Mouse (Mus musculus): ENCODE data around the gene Plk1. TPM values are rescaled to one million over a fixed set of nuclear protein-coding genes. Genes with fewer than 3 reads are reported as not detected.

The Plk1 gene
- polyA plus RNA-seq, 1 experiment from 2014 or later, result 155 TPM

DNA sequence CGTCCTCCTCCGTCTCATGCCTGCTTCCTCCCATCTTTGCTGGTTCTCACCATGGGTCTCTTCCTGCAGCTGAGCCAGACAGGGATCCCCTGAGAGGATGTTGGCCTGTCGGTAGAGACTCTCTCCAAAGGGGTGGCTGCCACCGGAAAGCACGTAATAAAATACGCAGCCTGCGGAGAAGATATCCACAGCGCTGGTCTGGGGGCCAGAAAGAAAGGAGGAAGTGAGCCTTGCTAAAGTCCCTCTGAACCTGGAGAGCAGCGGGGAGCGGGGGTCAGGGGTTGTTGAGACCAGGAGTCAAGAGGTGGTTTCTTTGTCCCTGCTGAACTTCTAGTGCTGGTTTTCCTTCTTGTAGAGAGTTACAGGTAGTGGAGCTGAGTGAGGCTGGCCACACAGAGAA lies 12.4 kb downstream of the Plk1 start:
- Histone ChIP-seq H3K4me1 (ENCODE audit: control insufficient read depth, insufficient read depth, low read length) (no peaks in the 10 kb centered on the region), H3K27me3 (ENCODE audit: control insufficient read depth, insufficient read depth, low read length) (no peaks in the 10 kb centered on the region), H3K9me3 (ENCODE audit: control insufficient read depth, low read length) (no peaks in the 10 kb centered on the region), H3K27ac (replicated peaks; ENCODE audit: low read depth, low read length) (no peak overlapping the region), H3K4me3 (ENCODE audit: low read depth, low read length) (no peak overlapping the region), H3K4me2 (ENCODE audit: low read depth, severe bottlenecking) (no peak overlapping the region), H3K36me3 (ENCODE audit: control insufficient read depth, insufficient read depth, low read length) (peaks cover 35% of the 10 kb centered on the region), H3K9ac (ENCODE audit: low read length) (no peak overlapping the region)
- WGBS, result 73% methylated on average over 10 of the region's 10 CpGs
- no peak for ATAC-seq (ENCODE audit: insufficient number of reproducible peaks, low FRiP score, low TSS enrichment, low read depth)
- DNase-seq (ENCODE audit: low spot score), result no peak

DNA sequence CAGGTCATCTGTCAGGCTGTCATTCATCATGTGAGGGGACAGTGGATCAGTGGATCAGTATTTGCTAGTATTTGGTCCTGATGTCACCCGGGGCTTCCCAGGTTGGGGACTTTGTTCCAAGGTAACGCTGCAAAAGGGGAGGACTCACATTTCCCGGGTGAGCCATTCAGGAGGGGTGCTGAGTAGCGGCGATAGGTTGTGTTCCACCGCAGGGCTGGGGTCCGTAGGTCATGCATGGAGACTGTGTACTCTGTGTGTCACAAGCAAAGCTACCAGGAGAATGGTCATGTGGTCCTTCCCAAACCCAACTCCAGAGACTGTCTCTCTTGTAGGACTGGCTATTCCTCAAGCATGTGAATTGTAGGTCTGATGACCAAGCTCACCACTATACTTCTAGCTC lies 21.5 kb downstream of the Plk1 start:
- DNase-seq (ENCODE audit: low spot score) (no peak), ATAC-seq (ENCODE audit: insufficient number of reproducible peaks, low FRiP score, low TSS enrichment, low read depth) (no peak)
- H3K36me3 ChIP-seq (ENCODE audit: control insufficient read depth, insufficient read depth, low read length), result no peaks in the 10 kb centered on the region
- H3K27me3 ChIP-seq (ENCODE audit: control insufficient read depth, insufficient read depth, low read length), result no peaks in the 10 kb centered on the region
- no peak overlapping the region for H3K4me3 ChIP-seq (ENCODE audit: low read depth, low read length)
- 90% methylated on average over 7 of the region's 7 CpGs for WGBS
- H3K9ac ChIP-seq (ENCODE audit: low read length), result no peak overlapping the region
- no peak overlapping the region for H3K27ac ChIP-seq (replicated peaks; ENCODE audit: low read depth, low read length)
- H3K4me2 ChIP-seq (ENCODE audit: low read depth, severe bottlenecking), result no peak overlapping the region
- no peaks in the 10 kb centered on the region for H3K4me1 ChIP-seq (ENCODE audit: control insufficient read depth, insufficient read depth, low read length)
- no peaks in the 10 kb centered on the region for H3K9me3 ChIP-seq (ENCODE audit: control insufficient read depth, low read length)

DNA sequence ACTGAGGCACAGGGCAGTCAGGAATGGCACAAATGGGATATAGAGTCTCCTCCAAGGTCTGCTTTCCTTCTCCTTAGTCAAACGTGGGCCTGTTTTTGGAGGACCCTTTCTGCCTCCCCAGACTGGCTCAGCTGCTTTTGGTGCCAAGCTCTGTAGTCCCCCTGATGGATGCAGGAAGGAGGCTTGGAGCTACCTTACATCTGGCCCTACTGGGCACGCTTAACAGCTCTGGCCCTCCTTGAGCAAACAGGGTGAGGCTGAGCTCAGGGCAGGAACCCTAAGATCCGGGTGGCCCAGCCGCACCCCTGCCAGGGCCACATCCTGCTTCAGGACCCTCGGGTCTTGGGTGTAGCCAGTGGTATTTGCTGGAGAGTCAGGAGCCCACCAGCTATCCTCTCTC lies 25.3 kb downstream of the Plk1 start:
- Histone ChIP-seq H3K27me3 (ENCODE audit: control insufficient read depth, insufficient read depth, low read length) (no peaks in the 10 kb centered on the region), H3K4me1 (ENCODE audit: control insufficient read depth, insufficient read depth, low read length) (no peaks in the 10 kb centered on the region), H3K9me3 (ENCODE audit: control insufficient read depth, low read length) (no peaks in the 10 kb centered on the region), H3K36me3 (ENCODE audit: control insufficient read depth, insufficient read depth, low read length) (no peaks in the 10 kb centered on the region), H3K9ac (ENCODE audit: low read length) (no peak overlapping the region), H3K4me3 (ENCODE audit: low read depth, low read length) (no peak overlapping the region), H3K4me2 (ENCODE audit: low read depth, severe bottlenecking) (no peak overlapping the region), H3K27ac (replicated peaks; ENCODE audit: low read depth, low read length) (no peak overlapping the region)
- DNase-seq (ENCODE audit: low spot score) (no peak), ATAC-seq (ENCODE audit: insufficient number of reproducible peaks, low FRiP score, low TSS enrichment, low read depth) (no peak)
- 70% methylated on average over 5 of the region's 5 CpGs for WGBS

GRCm38 (mm10) chr7:122186043-122186442 lies 26.8 kb downstream of the Plk1 start, which contains the start of gene Ern2:
TSS of gene Ern2 (minus strand) at chr7:122186207.
- H3K36me3 ChIP-seq (ENCODE audit: control insufficient read depth, insufficient read depth, low read length), result no peaks in the 10 kb centered on the region
- no peak within 1 kb of the TSS for H3K4me3 ChIP-seq (ENCODE audit: low read depth, low read length)
- no peaks in the 10 kb centered on the region for H3K4me1 ChIP-seq (ENCODE audit: control insufficient read depth, insufficient read depth, low read length)
- ATAC-seq (ENCODE audit: insufficient number of reproducible peaks, low FRiP score, low TSS enrichment, low read depth), result no peak; the same call in 1 of the 2 replicates
- no peak within 1 kb of the TSS; the same call in 1 of the 2 replicates for H3K4me2 ChIP-seq (ENCODE audit: low read depth, severe bottlenecking)
- 17% methylated on average over 16 of the region's 17 CpGs for WGBS
- H3K27me3 ChIP-seq (ENCODE audit: control insufficient read depth, insufficient read depth, low read length), result no peaks in the 10 kb centered on the region
- DNase-seq (ENCODE audit: low spot score), result no peak
- no peak within 1 kb of the TSS for H3K27ac ChIP-seq (replicated peaks; ENCODE audit: low read depth, low read length)
- no peaks in the 10 kb centered on the region for H3K9me3 ChIP-seq (ENCODE audit: control insufficient read depth, low read length)
- no peak within 1 kb of the TSS for H3K9ac ChIP-seq (ENCODE audit: low read length)

DNA sequence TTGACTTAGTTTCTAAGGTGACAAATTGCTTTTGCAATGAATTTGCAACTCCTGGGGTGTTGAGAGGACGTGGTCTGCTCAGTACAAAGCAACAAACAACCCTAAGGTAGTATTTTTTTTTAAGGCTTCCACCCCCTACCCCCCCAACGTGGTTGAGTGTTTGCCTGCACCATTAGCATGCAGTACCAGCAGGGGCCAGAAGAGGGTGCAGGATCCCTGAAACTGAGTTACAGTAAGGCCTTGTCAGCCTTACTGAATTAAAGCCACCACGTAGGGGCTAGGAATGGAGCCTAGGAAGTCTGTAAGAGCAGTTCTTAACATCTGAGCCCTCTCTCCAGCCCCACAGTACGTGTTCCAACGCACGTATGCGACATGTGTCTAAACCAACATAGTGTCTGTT lies 30.2 kb downstream of the Plk1 start:
- H3K36me3 ChIP-seq (ENCODE audit: control insufficient read depth, insufficient read depth, low read length), result no peaks in the 10 kb centered on the region
- H3K27ac ChIP-seq (replicated peaks; ENCODE audit: low read depth, low read length), result no peak overlapping the region
- 28% methylated on average over 7 of the region's 7 CpGs for WGBS
- no peaks in the 10 kb centered on the region for H3K4me1 ChIP-seq (ENCODE audit: control insufficient read depth, insufficient read depth, low read length)
- no peak overlapping the region for H3K4me3 ChIP-seq (ENCODE audit: low read depth, low read length)
- no peaks in the 10 kb centered on the region for H3K9me3 ChIP-seq (ENCODE audit: control insufficient read depth, low read length)
- H3K4me2 ChIP-seq (ENCODE audit: low read depth, severe bottlenecking), result no peak overlapping the region
- no peak overlapping the region for H3K9ac ChIP-seq (ENCODE audit: low read length)
- DNase-seq (ENCODE audit: low spot score) (peak; percentile 85), ATAC-seq (ENCODE audit: insufficient number of reproducible peaks, low FRiP score, low TSS enrichment, low read depth) (no peak)
- no peaks in the 10 kb centered on the region for H3K27me3 ChIP-seq (ENCODE audit: control insufficient read depth, insufficient read depth, low read length)

DNA sequence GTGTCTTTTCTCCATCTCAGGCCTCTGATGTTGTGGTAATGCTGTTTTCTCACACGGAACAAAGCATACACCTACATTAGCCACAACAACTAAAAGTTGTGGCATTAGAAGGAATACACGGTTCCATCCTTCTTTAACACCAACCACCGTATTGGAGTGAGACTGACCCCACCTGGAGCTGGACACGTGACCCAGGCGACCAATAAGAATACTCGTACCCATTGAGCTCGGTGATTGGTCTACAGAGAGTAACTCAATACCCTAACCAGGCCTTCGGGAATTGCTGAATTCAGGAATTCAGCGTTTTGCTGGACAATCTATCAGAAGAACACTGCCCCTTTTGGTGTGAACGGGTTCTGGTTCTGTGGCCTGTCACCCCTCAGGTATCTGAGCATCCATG lies 31.9 kb downstream of the Plk1 start:
- WGBS, result 57% methylated on average over 10 of the region's 10 CpGs
- Histone ChIP-seq H3K27me3 (ENCODE audit: control insufficient read depth, insufficient read depth, low read length) (no peaks in the 10 kb centered on the region), H3K4me1 (ENCODE audit: control insufficient read depth, insufficient read depth, low read length) (no peaks in the 10 kb centered on the region), H3K9me3 (ENCODE audit: control insufficient read depth, low read length) (no peaks in the 10 kb centered on the region), H3K27ac (replicated peaks; ENCODE audit: low read depth, low read length) (no peak overlapping the region), H3K4me3 (ENCODE audit: low read depth, low read length) (no peak overlapping the region), H3K9ac (ENCODE audit: low read length) (no peak overlapping the region), H3K4me2 (ENCODE audit: low read depth, severe bottlenecking) (no peak overlapping the region), H3K36me3 (ENCODE audit: control insufficient read depth, insufficient read depth, low read length) (no peaks in the 10 kb centered on the region)
- DNase-seq (ENCODE audit: low spot score) (no peak), ATAC-seq (ENCODE audit: insufficient number of reproducible peaks, low FRiP score, low TSS enrichment, low read depth) (no peak)

- H3K4me3 ChIP-seq (ENCODE audit: low read depth, low read length), result no peak overlapping the region
- no peaks in the 10 kb centered on the region for H3K9me3 ChIP-seq (ENCODE audit: control insufficient read depth, low read length)
- ATAC-seq (ENCODE audit: insufficient number of reproducible peaks, low FRiP score, low TSS enrichment, low read depth) (no peak), DNase-seq (ENCODE audit: low spot score) (no peak)
- H3K36me3 ChIP-seq (ENCODE audit: control insufficient read depth, insufficient read depth, low read length), result no peaks in the 10 kb centered on the region
- H3K27ac ChIP-seq (replicated peaks; ENCODE audit: low read depth, low read length), result no peak overlapping the region
- no peak overlapping the region for H3K9ac ChIP-seq (ENCODE audit: low read length)
- no peaks in the 10 kb centered on the region for H3K27me3 ChIP-seq (ENCODE audit: control insufficient read depth, insufficient read depth, low read length)
- H3K4me2 ChIP-seq (ENCODE audit: low read depth, severe bottlenecking), result no peak overlapping the region
- H3K4me1 ChIP-seq (ENCODE audit: control insufficient read depth, insufficient read depth, low read length), result no peaks in the 10 kb centered on the region
Observed at GRCm38 (mm10) chr7:122193919-122194318, 34.7 kb downstream of the Plk1 start.

GRCm38 (mm10) chr7:122196771-122197170 lies 37.5 kb downstream of the Plk1 start:
- Histone ChIP-seq H3K27ac (replicated peaks; ENCODE audit: low read depth, low read length) (no peak overlapping the region), H3K4me3 (ENCODE audit: low read depth, low read length) (no peak overlapping the region), H3K9me3 (ENCODE audit: control insufficient read depth, low read length) (no peaks in the 10 kb centered on the region), H3K4me1 (ENCODE audit: control insufficient read depth, insufficient read depth, low read length) (no peaks in the 10 kb centered on the region), H3K9ac (ENCODE audit: low read length) (no peak overlapping the region), H3K4me2 (ENCODE audit: low read depth, severe bottlenecking) (no peak overlapping the region), H3K27me3 (ENCODE audit: control insufficient read depth, insufficient read depth, low read length) (no peaks in the 10 kb centered on the region), H3K36me3 (ENCODE audit: control insufficient read depth, insufficient read depth, low read length) (no peaks in the 10 kb centered on the region)
- ATAC-seq (ENCODE audit: insufficient number of reproducible peaks, low FRiP score, low TSS enrichment, low read depth), result no peak
- WGBS, result 90% methylated on average over 9 of the region's 9 CpGs
- DNase-seq (ENCODE audit: low spot score), result no peak

- no peak for ATAC-seq (ENCODE audit: insufficient number of reproducible peaks, low FRiP score, low TSS enrichment, low read depth)
- H3K27me3 ChIP-seq (ENCODE audit: control insufficient read depth, insufficient read depth, low read length), result no peaks in the 10 kb centered on the region
- H3K4me2 ChIP-seq (ENCODE audit: low read depth, severe bottlenecking), result no peak overlapping the region
- H3K9me3 ChIP-seq (ENCODE audit: control insufficient read depth, low read length), result no peaks in the 10 kb centered on the region
- no peaks in the 10 kb centered on the region for H3K36me3 ChIP-seq (ENCODE audit: control insufficient read depth, insufficient read depth, low read length)
- peak; percentile 69 for DNase-seq (ENCODE audit: low spot score)
- no peak overlapping the region for H3K27ac ChIP-seq (replicated peaks; ENCODE audit: low read depth, low read length)
- 36% methylated on average over 4 of the region's 4 CpGs for WGBS
- no peak overlapping the region for H3K9ac ChIP-seq (ENCODE audit: low read length)
- no peaks in the 10 kb centered on the region for H3K4me1 ChIP-seq (ENCODE audit: control insufficient read depth, insufficient read depth, low read length)
- H3K4me3 ChIP-seq (ENCODE audit: low read depth, low read length), result no peak overlapping the region
Observed at GRCm38 (mm10) chr7:122197306-122197705, 38.1 kb downstream of the Plk1 start.

Data from limb, embryonic 11.5 days (tissue).